Mouse (Mus musculus) frontal cortex, postnatal 36 days (tissue): ENCODE results near the gene Ttll9.

ENCODE experiments used
- DNase-seq, 2 experiments: peaks; one replicate each; pipeline ENCODE4 v3.0.0; 2022; ENCODE audit warnings: low spot score in 2 of 2

Gene Ttll9

GRCm38 (mm10) chr2:152941776-152942175, 20.5 kb upstream of the Ttll9 start:
- DNase-seq: no peak

GRCm38 (mm10) chr2:152942898-152943515, 19.3 kb upstream of the Ttll9 start:
- DNase-seq: no peak

- DNase-seq: no peak
Measured at GRCm38 (mm10) chr2:152943568-152943967, 18.7 kb upstream of the Ttll9 start.

- DNase-seq: no peak
Measured at GRCm38 (mm10) chr2:152944013-152944412, 18.3 kb upstream of the Ttll9 start.

GRCm38 (mm10) chr2:152947098-152947497, 15.2 kb upstream of the Ttll9 start:
- no peak for DNase-seq

GRCm38 (mm10) chr2:152948438-152949020, 13.8 kb upstream of the Ttll9 start:
- DNase-seq: no peak

- DNase-seq: no peak
Measured at GRCm38 (mm10) chr2:152950358-152951064, 11.8 kb upstream of the Ttll9 start.

GRCm38 (mm10) chr2:152951065-152951849, 11.0 kb upstream of the Ttll9 start, which contains the start of gene Dusp15:
Gene Dusp15 (minus strand): TSS chr2:152951698.
- DNase-seq: peak; percentile 67 to 70

- DNase-seq: no peak
Measured at GRCm38 (mm10) chr2:152951850-152952720, 10.2 kb upstream of the Ttll9 start.

- DNase-seq: no peak
Measured at GRCm38 (mm10) chr2:152958116-152958515, 4.2 kb upstream of the Ttll9 start.

- DNase-seq: no peak
Measured at GRCm38 (mm10) chr2:152965555-152965954, 3.3 kb downstream of the Ttll9 start.

GRCm38 (mm10) chr2:152976991-152977390, 14.7 kb downstream of the Ttll9 start:
- no peak for DNase-seq

GRCm38 (mm10) chr2:152985582-152985981, 23.3 kb downstream of the Ttll9 start:
- no peak for DNase-seq

- no peak for DNase-seq
Measured at GRCm38 (mm10) chr2:152991529-152991928, 29.2 kb downstream of the Ttll9 start.

- no peak for DNase-seq
Measured at GRCm38 (mm10) chr2:152997046-152997445, 34.8 kb downstream of the Ttll9 start.

- DNase-seq: no peak
Measured at GRCm38 (mm10) chr2:153002492-153003248, 40.4 kb downstream of the Ttll9 start.

GRCm38 (mm10) chr2:153003681-153004338, 41.5 kb downstream of the Ttll9 start:
- DNase-seq: no peak

GRCm38 (mm10) chr2:153005981-153006380, 43.7 kb downstream of the Ttll9 start:
- no peak for DNase-seq

- no peak for DNase-seq
Measured at GRCm38 (mm10) chr2:153009192-153009973, 47.1 kb downstream of the Ttll9 start.
